Mouse (Mus musculus): Measurements from ENCODE around the gene Ampd3. TPM values are rescaled to one million over a fixed set of nuclear protein-coding genes. Genes with fewer than 3 reads are reported as not detected.

The Ampd3 gene
- polyA plus RNA-seq, 1 experiment: 29.1 TPM

GRCm38 (mm10) chr7:110823995-110824953, 56.3 kb downstream of the Ampd3 start:
- DNase-seq (ENCODE audit: extremely low spot score in 1 of 2, low spot score in 1 of 2): no peak

- no peak for DNase-seq (ENCODE audit: extremely low spot score in 1 of 2, low spot score in 1 of 2)
These were observed 65.0 kb downstream of the Ampd3 start for GRCm38 (mm10) chr7:110833024-110833423.

GRCm38 (mm10) chr7:110834018-110834417, 66.0 kb downstream of the Ampd3 start:
- no peak for DNase-seq (ENCODE audit: extremely low spot score in 1 of 2, low spot score in 1 of 2)

GRCm38 (mm10) chr7:110834522-110834921, 66.5 kb downstream of the Ampd3 start:
- no peak for DNase-seq (ENCODE audit: extremely low spot score in 1 of 2, low spot score in 1 of 2)

GRCm38 (mm10) chr7:110840332-110840731, 72.3 kb downstream of the Ampd3 start:
- DNase-seq (ENCODE audit: extremely low spot score in 1 of 2, low spot score in 1 of 2): no peak

GRCm38 (mm10) chr7:110843916-110844874, 76.2 kb downstream of the Ampd3 start, which contains the start of gene Rnf141:
TSS of gene Rnf141 (minus strand) at chr7:110844457.
- peak; percentile 82 to 96 for DNase-seq (ENCODE audit: extremely low spot score in 1 of 2, low spot score in 1 of 2)

GRCm38 (mm10) chr7:110847321-110847720, 79.3 kb downstream of the Ampd3 start:
- no peak for DNase-seq (ENCODE audit: extremely low spot score in 1 of 2, low spot score in 1 of 2)

GRCm38 (mm10) chr7:110848371-110848770, 80.4 kb downstream of the Ampd3 start:
- DNase-seq (ENCODE audit: extremely low spot score in 1 of 2, low spot score in 1 of 2): no peak

GRCm38 (mm10) chr7:110851541-110852203, 83.7 kb downstream of the Ampd3 start:
- DNase-seq (ENCODE audit: extremely low spot score in 1 of 2, low spot score in 1 of 2): no peak

GRCm38 (mm10) chr7:110853611-110854010, 85.6 kb downstream of the Ampd3 start:
- DNase-seq (ENCODE audit: extremely low spot score in 1 of 2, low spot score in 1 of 2): no peak

GRCm38 (mm10) chr7:110854519-110854918, 86.5 kb downstream of the Ampd3 start:
- peak; percentile 32 to 47 for DNase-seq (ENCODE audit: extremely low spot score in 1 of 2, low spot score in 1 of 2)

- DNase-seq (ENCODE audit: extremely low spot score in 1 of 2, low spot score in 1 of 2): no peak
These were observed 87.0 kb downstream of the Ampd3 start for GRCm38 (mm10) chr7:110854927-110855546.

GRCm38 (mm10) chr7:110855604-110856003, 87.6 kb downstream of the Ampd3 start:
- no peak for DNase-seq (ENCODE audit: extremely low spot score in 1 of 2, low spot score in 1 of 2)

- no peak for DNase-seq (ENCODE audit: extremely low spot score in 1 of 2, low spot score in 1 of 2)
These were observed 92.1 kb downstream of the Ampd3 start for GRCm38 (mm10) chr7:110860129-110860528.

Other genes with a start within 250 kb of the Ampd3 start
- 35.5 and 39.1 TPM in 2 replicates for gene Sbf2, start 153.3 kb upstream of the Ampd3 start, polyA plus RNA-seq (2012; rRNA removed)
- gene Adm, start 140.5 kb upstream of the Ampd3 start, polyA plus RNA-seq (2012; rRNA removed): 3.2 and 3.3 TPM in 2 replicates
- 67.0 and 75.5 TPM in 2 replicates for gene Rnf141, start 76.3 kb downstream of the Ampd3 start, polyA plus RNA-seq (2012; rRNA removed)
- gene Lyve1, start 95.0 kb downstream of the Ampd3 start, polyA plus RNA-seq (2012; rRNA removed): 0.38 and 1.1 TPM in 2 replicates
- gene Mrvi1, start 214.3 kb downstream of the Ampd3 start, polyA plus RNA-seq (2012; rRNA removed): 1.8 and 2.0 TPM in 2 replicates